Mouse (Mus musculus): ENCODE results near the gene Tdrd7.

DNA sequence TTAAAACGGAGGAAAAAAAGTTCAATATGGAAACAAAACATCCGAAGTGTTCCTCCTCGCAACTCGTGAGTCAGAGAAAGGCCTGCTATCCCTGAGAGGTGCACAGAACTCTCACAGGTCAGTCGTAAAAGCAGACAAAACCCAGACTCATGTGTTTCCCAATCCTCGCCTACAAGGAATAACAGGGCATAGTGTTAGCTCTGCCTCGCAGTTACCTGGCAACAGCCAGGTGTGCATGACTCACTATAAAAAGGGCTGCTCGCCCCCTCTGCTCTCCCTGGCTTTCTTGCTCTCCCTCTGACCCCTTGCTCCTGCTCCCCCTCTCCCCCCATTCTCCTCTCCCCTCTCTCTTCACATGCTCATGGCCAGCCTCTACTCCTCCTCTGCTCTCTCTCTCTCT, 17.4 kb upstream of the Tdrd7 start:
- TF ChIP-seq MAFK (IDR thresholded peaks at IDR 0.05; ENCODE audit: insufficient read depth, low read depth, low read length) (no peak), CHD2 (IDR thresholded peaks at IDR 0.05; ENCODE audit: low read depth, low read length) (no peak), HCFC1 (IDR thresholded peaks at IDR 0.05; ENCODE audit: borderline replicate concordance, insufficient read depth, low read length) (no peak)
